Mouse (Mus musculus) lung, postnatal 0 days (tissue): Measurements from ENCODE around the gene Emilin1.

Experiments used
- CTCF ChIP-seq: IDR thresholded peaks from 2 replicates; pipeline ENCODE4 v1.5.1; 2016; ENCODE audit warnings: antibody characterized with exemption, mild to moderate bottlenecking
- EP300 ChIP-seq: IDR thresholded peaks from 2 replicates; pipeline ENCODE4 v1.6.1; 2016; ENCODE audit warnings: antibody characterized with exemption, mild to moderate bottlenecking, control low read depth

- no peak for TF ChIP-seq CTCF
- no peak for TF ChIP-seq EP300
These were observed 9.9 kb downstream of the Emilin1 start for GRCm38 (mm10) chr5:30923119-30923518.
